Mouse (Mus musculus) megakaryocyte, embryonic 14.5 days (primary cell): Measurements from ENCODE around the gene Gm36079.
"Not testable (repeated sequence)": the region's sequence is repeated elsewhere in the genome, so short reads cannot be mapped to it uniquely, and the experiment has no call there.

Experiments used
- FLI1 ChIP-seq: IDR thresholded peaks from 2 replicates; pipeline ENCODE4 v1.6.1; 2012; ENCODE audit warnings: low read length, inconsistent platforms, mixed read lengths
- GATA1 ChIP-seq: IDR thresholded peaks from 3 replicates; pipeline ENCODE4 v1.6.1; 2012; ENCODE audit warnings: mixed read lengths, low read length, inconsistent platforms, borderline replicate concordance

DNA sequence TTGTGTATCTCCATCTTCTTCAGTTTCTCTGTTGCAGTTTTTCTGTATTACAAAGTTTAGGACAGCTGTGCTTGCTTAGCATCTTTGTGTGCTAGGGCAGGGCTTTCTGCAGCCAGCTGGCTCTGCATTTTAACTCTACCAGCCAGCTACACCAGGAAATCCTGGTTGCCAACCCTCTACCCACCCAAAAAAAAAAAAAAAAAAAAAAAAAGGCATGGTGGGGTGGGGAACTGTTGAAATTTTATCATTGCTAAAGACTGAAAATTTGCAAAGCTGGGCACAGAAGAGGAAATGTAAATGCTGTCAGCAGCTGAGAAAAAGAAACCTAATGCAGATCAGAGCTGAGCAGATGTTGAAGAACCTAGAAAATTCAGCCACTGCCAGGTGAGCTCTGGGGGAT is 16.7 kb downstream of the Gm36079 start:
- TF ChIP-seq GATA1, FLI1: not testable (repeated sequence)
